Mouse (Mus musculus) A20 (cell line): ENCODE measurements around the gene Ramp2.

Source experiments
- DNase-seq: peaks from one replicate; pipeline ENCODE4 v3.0.0-alpha.2; 2011; ENCODE audit warnings: low read depth, low spot score

Ramp2 gene

DNA sequence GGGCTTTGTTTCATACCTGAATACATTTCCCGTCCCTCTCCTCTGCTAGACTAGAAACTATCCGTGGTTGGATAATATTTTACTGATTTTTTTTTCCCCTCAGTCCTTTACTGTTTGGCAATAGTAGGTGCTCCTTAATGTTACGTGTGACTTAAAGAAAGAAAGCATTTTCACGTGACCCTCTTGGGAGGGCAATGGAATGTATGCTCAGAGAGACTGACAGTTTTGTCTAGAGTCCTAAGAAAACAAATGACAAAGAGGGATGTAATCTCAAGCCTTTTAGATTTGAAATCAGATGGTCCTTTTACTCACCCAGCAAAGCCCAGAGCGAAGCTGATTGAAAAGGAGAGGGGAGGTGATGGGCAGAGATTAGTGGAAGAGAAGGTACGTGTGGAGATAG lies 20.1 kb downstream of the Ramp2 start:
- no peak for DNase-seq

DNA sequence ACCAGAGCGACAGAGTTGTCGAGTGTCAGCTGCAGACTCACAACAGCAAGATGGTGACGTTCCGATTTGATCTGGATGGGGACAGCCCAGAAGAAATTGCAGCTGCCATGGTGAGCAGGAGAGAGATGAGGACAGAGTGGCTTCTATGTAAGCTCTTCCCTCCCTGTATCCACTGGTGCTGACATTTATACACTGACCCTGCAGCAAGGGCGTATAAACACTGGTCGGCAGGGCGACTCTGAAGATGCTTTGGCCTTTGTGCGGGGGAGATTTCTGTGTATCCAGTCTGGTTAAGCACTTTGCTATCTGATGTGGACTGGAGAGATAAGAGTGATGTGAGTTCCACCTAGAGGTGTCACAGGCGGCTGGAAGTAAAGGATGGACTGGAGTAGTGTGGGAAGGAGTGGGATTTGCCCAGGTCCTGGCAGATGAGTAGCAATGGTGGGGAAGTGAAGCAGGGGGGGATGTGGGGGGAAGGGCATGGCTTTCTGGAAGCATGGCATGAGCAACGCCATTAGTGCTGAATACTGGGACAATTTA lies 23.8 kb downstream of the Ramp2 start:
- no peak for DNase-seq

GRCm38 (mm10) chr11:101272446-101272845 lies 26.6 kb downstream of the Ramp2 start:
- DNase-seq = no peak

GRCm38 (mm10) chr11:101275309-101275708 lies 29.5 kb downstream of the Ramp2 start:
- no peak for DNase-seq

- DNase-seq = no peak
Observed at GRCm38 (mm10) chr11:101276319-101277070, 30.7 kb downstream of the Ramp2 start.

- DNase-seq = no peak
Observed at GRCm38 (mm10) chr11:101277381-101278222, 31.8 kb downstream of the Ramp2 start.

GRCm38 (mm10) chr11:101278223-101279192 lies 32.7 kb downstream of the Ramp2 start, which contains the start of the genes Cntd1 and Coa3:
Gene Cntd1 (plus strand): TSS chr11:101279012.
Gene Coa3 (minus strand): TSS chr11:101279114.
- DNase-seq = peak; percentile 92

GRCm38 (mm10) chr11:101279193-101279569 lies 33.4 kb downstream of the Ramp2 start:
- DNase-seq = no peak

DNA sequence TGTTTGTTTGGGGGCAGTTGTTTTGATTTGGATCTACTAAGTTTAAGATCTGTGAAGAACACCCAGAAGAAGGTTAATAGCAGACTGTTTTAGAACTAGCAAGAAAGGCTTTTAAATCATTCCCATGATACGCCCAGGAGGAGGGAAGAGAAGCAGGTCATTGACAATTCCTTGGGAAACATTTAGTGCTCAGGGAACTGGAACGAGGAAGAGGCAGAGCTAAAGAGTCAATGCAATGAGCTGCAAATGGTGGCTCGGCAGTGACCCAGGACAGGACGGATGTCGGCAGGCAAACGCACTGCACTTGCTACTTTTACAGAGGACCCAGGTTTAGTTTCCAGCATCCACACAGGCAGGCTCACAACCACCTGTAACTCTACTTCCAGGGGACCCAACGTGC lies 35.0 kb downstream of the Ramp2 start:
- no peak for DNase-seq

GRCm38 (mm10) chr11:101282896-101283295 lies 37.1 kb downstream of the Ramp2 start:
- DNase-seq = no peak

DNA sequence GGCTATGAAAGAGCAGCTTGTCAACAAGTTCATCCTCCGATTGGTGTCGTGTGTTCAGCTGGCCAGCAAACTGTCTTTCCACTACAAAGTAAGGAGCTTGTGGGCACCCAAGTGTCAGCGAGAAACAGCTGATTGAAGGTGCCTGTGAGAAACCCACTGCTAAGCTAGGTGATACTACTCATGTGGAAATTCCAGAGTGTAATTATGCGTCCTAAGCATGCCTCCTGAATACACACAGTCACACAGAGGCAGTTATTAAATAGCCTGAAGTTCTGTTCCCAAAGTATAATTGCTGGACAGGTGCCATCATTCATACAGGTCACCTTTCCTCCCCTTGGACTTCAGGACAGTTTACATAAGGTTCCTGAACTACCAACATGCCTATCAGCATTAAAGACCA lies 38.0 kb downstream of the Ramp2 start:
- DNase-seq = no peak

GRCm38 (mm10) chr11:101287306-101287705 lies 41.5 kb downstream of the Ramp2 start:
- DNase-seq = no peak

DNA sequence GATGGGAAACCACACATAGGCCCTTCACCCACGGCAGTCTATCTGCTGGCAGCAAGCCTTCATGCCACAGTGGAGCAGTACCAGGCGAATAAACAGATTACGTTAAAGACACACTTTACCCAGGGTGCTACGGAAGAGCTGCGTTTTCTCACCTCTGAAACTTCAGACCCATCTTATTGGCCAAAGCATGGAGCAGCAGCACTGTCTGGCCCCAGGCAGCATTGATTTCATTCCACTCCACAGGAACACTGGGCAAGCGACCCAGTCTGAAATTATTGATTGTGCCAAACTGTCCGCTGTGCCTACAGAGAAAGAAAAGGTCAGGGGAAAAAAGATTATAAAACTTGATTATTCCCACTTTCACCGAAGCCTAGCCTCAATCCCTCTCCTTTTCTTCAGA lies 45.4 kb downstream of the Ramp2 start:
- DNase-seq = no peak

DNA sequence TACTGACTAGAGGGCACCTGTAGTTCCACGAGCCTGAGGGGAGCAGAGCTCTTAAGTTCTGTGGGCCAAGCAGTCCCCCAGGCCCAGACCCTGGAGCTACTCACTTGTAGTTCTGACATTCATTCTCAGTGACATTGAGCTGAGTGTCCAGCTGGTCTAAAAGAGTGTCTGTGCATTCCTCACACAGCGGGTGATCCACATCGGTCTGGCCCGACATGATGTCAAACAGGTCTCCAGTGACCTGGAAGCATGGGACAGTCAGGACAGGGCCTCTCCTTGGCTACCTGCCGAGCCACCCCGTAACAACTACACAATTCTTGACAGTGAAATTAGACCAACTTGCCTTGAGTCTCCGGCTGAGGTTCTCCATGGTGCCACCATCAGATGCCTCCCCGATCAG lies 49.4 kb downstream of the Ramp2 start:
- no peak for DNase-seq

- peak; percentile 48 for DNase-seq
Observed at GRCm38 (mm10) chr11:101300881-101301280, 55.1 kb downstream of the Ramp2 start.

DNA sequence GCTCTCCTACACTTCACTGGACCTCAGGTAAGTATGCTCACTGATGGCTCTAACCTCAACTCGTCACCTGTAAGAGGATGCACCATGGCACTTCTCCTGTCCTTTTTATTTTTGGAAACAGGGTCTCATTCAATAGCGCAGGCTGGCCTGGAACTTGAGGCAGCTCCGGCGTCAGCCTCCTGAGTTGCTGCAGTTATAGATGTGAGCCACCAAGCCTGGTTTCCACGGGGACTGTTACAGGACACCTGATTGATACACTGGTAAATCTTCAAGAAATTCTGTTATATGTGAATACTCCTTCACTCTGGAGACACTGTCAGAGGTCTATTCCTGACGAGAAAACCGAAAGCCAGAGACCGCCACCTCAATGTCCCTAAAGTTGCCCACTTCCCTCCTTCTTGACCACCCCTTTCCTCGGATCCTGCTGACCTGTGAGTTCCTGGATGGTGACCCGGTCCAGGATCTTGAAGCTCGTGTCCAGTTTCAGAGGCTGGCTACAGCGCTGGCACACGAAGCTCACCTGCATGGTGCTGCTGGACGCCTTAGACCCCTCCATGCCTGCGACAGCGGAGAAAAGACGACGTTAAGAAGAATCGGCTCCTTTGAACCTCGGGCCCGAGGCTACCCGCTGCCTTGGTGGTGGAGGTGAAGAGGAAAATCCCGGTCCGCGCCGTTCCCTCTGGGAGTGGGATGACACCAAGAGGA lies 55.6 kb downstream of the Ramp2 start:
- no peak for DNase-seq

- DNase-seq = peak; percentile 96
Observed at GRCm38 (mm10) chr11:101302004-101302798, 56.4 kb downstream of the Ramp2 start, which contains the start of gene Becn1. Gene Becn1 (minus strand): TSS chr11:101302286.

DNA sequence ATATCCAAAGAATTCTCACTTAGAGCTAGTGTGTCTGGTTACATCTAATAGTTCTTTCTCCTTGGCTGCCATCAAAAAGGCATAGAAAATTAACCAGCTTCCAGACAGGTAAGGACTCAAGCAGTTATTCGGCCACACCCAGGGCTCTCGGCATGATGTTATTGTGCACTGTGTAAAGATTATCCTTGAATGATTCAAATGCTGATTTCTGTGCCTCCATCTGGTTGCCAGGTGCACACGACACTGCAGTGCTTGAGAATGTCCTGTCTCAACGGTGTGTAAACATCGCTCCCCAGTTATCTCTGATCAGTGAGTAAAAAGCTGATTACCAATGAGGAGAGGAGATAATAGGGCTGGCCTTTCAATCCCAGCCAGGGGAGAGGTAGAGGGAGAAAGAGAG lies 61.9 kb downstream of the Ramp2 start:
- DNase-seq = no peak
